Mouse (Mus musculus) kidney, postnatal 4 days (tissue): ENCODE measurements around the gene Ubap1.

ENCODE experiments used
- DNase-seq, 2 experiments: peaks; one replicate each; pipeline ENCODE4 v3.0.0; 2021; ENCODE audit warnings: mixed read lengths in 2 of 2

Gene Ubap1

DNA sequence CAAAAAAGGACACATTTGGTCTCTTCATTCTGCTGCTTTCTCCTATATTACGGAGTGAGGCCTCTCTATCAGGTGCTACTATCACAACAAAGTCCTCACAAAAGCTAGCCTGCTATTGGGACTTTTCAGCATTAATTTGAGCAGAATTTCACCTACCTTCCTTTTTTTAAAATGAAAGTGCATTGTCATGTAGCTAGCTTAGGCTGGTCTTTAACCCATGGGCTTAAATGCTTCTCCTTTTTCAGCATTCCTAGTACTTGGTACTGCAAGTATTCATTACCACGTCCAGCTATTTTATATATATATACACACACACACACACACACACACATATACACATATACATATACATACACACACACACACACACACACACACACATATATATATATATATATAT is 9.9 kb downstream of the Ubap1 start:
- DNase-seq = no peak

- no peak for DNase-seq
Measured at GRCm38 (mm10) chr4:41359358-41359757, 10.6 kb downstream of the Ubap1 start.

DNA sequence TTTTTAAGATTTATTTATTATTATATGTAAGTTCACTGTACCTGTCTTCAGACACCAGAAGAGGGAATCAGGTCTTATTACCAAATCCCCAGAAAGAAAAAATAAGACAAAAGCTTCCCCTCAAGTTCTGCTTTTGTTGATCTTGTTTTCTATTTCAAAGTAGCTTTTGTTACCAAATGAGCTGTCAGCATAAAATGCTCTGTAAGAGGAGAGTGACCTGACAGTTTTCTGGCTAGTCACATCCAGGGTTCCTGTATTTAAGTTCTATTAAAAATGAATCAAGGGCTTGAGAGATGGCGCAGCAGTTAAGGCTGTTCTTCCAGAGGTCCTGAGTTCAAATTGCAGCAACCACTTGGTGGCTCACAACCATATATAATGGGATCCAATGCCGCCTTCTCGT is 12.3 kb downstream of the Ubap1 start:
- DNase-seq = no peak

- no peak for DNase-seq
Measured at GRCm38 (mm10) chr4:41368198-41368597, 19.4 kb downstream of the Ubap1 start.

DNA sequence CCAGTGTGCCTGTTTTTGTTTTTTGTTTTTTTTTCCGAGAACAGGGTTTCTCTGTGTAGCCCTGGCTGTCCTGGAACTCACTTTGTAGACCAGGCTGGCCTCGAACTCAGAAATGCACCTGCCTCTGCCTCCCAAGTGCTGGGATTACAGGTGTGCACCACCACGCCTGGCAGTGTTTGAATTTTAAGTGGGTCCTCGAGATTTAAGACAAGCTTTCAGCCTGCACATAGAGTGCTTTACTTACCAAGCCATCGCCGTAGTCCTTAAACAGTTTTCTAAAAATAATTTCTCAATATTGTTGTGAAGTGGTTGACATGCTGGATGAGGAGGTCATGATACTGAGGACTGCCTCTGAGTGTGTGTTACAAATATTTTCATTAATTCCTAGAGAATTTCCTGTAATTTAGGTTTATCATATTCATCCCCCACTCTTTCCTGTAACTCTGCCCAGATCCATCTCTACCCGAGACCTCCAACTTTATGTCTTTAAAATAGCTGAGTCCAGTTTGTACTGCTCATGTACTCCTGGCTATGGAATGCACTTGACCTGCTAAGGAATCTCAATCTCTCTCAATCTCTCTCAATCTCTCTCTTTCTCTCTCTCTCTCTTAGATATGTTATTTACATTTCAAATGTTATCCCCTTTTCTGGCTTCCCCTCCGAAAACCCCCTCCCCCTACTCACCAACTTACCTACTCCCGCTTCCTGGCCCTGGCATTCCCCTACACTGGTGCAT is 21.1 kb downstream of the Ubap1 start:
- no peak for DNase-seq

DNA sequence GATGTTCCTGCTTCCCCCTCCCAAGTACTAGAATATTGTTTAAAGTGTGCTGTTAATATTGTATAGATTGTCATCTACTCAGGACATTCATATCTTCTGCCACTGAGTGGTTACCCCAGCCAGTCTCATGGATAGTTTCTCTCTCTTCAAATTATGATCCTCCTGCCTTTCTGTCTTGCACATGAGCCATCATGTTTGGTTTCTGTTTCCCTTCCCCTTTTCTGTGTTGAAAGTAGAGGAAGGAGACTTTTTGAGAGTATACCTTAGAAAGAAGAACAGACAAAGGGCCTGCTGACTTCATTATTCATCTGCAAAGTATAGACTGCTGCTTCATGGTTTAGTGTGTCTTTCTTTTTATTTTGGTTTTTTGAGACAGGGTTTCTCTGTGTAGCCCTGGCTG is 28.8 kb downstream of the Ubap1 start:
- no peak for DNase-seq

- no peak for DNase-seq
Measured at GRCm38 (mm10) chr4:41381213-41381950, 32.6 kb downstream of the Ubap1 start.

- DNase-seq = no peak
Measured at GRCm38 (mm10) chr4:41386412-41386975, 37.7 kb downstream of the Ubap1 start.

DNA sequence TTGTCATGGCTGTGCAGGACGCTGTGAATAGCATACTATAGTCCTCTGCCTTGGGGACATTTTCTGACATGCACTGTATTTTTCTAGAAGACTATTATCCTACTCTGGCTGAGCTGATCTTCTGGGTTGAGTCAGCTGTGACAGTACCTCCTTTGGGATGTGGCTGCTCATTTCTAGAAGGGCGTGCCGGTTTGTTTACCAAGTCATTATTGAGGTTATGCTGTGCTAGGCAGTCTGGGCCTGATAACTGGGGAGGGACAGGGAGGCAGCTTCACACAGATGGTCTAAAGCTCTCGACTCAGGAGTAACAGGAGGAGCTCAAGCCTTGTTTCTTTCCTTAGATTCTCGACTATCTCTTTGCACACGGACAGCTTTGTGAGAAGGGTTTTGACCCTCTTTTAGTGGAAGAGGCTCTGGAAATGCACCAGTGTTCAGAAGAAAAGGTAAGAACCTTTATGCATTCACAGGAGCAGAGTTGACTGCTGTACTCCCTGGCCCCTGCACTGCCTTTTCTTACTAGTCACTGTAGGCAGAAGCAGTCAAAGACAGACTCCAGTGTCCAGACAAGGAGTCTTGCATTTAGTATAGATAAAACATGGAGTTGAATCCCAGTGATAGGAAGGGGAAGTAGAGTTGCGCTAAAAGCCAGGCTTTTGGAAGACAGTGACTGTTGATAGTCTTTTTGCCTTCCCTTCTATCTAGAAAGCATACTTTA is 39.1 kb downstream of the Ubap1 start:
- DNase-seq = peak in 1 of 2 experiments; percentile 9

GRCm38 (mm10) chr4:41388616-41389015 is 39.8 kb downstream of the Ubap1 start:
- no peak for DNase-seq

DNA sequence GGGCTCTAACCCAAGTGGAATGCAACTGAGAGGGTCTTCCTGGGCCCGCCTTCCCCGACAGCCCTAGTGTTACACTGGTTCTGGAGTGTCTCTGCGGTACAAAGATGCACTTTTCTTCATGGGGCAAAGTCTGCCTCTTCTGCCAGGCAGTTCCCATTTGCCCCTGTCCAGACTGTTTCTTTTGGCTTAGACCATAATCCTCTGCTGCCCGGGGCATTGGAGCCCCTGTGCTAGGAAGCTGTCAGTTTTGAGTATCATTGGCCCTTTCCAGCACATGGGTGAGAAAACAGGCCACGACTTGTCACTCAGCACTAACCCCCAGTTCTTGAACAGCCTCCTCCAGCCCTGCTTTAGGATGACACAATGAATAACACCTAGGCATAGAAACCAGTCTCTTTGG is 40.4 kb downstream of the Ubap1 start:
- DNase-seq = no peak

GRCm38 (mm10) chr4:41390122-41390521 is 41.3 kb downstream of the Ubap1 start:
- DNase-seq = peak; percentile 92

DNA sequence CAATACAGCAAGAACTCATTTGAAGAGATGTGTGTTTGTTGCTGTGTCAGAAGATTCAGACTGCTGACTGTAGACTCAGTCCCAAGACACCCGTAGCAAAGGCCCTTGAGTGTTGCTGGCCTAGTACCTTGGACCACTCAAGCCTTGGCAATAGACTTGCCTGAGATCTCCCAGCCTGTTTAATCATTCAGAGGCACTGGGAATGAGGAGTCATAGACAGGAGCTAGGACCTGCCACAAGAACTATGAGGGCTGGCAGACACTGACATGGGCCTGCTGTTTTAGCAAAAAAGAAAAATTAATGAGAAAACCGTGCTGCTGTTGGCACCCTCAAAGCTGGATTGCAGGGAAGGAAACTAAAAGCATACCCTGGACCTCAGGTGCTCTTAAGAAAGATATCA is 42.2 kb downstream of the Ubap1 start:
- no peak for DNase-seq

- no peak for DNase-seq
Measured at GRCm38 (mm10) chr4:41394651-41395050, 45.9 kb downstream of the Ubap1 start.

DNA sequence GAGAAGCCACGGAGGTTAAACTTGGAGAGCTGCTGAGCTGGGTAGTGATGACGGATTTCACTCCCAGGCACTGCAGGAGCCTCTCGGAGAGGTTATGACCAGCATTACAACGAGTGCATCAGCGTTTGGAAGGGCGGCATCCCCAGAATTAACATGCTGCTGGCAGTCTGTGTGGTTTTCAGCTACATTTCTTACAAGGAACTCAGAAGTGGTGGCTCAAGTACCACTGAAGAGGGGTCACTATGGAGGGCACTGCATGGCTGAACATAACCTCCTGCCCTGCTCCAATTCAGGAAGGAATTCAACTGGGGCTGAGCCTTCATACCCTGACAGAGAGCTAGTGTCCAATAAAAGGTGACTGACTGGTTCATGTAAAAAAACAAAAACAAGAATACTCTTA is 49.6 kb downstream of the Ubap1 start:
- no peak for DNase-seq

DNA sequence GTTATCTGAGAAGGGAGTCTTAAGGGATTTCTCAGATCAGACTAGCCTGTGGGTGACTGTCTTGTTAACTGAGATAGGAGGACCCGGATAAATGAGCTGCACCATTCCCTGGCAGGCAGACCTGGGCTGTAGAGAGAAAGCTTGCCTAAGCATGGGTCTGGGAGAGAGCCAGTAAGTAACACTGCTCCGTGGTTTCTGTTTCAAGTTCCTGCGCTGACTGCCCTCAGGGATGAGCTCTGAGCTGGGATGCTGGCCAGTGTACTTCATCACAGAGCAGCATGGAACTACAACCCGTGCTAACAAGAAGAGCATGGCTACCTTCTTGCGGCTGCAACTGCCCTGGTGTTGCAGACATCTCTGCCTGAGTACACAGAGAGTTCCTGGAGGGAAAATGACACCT is 51.1 kb downstream of the Ubap1 start:
- peak in 1 of 2 experiments; percentile 11 for DNase-seq

DNA sequence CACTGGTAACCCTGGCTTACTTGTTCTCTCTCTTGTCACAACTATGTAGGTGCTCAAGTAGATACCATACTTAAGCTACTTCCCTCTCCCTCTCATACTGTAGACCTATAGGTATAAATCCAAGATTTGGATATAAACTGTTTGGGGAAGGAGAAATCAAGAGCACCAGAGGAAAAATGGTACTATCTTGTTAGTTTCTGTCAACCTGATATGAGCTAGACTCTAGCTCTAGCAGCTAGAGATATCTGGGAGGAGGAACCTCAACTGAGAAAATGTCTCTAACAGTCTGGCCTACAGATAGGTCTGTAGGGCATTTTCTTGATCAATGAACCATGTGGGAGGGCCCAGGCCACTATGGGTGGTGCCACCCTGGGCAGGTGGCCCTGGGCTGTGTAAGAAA is 52.4 kb downstream of the Ubap1 start:
- no peak for DNase-seq

- no peak for DNase-seq
Measured at GRCm38 (mm10) chr4:41401573-41401972, 52.8 kb downstream of the Ubap1 start.

DNA sequence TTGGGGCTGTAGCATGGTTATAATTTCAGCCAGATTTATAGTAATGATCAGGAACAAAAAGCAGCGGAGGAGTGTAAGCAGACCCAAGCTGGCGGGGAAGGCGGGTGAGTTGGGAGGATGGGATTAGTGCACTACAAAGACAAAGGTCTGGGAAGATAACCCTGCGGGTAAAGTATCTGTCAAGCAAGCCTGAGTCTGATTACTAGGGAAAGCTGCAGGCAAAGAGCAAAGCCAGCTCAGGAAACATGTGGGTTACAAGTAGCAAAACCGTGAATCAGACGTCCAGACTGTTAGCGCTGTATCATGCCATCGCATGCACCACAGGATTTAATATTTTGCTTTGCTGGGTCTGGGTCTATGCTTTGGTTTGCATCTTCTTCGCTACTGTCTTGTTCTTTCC is 57.8 kb downstream of the Ubap1 start:
- no peak for DNase-seq

GRCm38 (mm10) chr4:41407353-41407752 is 58.6 kb downstream of the Ubap1 start:
- DNase-seq = no peak

- DNase-seq = no peak
Measured at GRCm38 (mm10) chr4:41409341-41409740, 60.5 kb downstream of the Ubap1 start.

DNA sequence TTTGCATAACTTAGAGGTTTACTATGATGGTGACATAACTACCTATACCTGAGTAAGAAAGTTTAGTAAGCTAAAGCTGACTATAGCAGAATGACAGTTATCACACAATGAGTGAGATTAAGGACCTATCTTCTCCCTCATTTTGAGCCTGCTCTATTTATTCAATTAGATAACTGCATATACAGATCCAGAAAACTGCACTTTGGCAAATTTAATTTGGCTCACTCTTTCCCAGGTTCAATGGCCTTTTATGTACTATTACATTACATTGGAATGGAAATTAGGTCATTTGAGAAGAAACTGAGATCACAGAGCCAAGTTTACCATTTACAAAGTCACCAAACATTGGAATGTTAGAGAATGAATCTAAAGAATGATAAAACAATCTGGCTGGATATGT is 68.2 kb downstream of the Ubap1 start:
- no peak for DNase-seq

- DNase-seq = no peak
Measured at GRCm38 (mm10) chr4:41438931-41439330, 90.1 kb downstream of the Ubap1 start.
